Mouse (Mus musculus): ENCODE measurements at regions not wholly inside any gene's neighbourhood (a gene's known extent, or its start where the extent isn't known, plus 50 kb on each side); places are given as distances from the start of the nearest gene placed in this dataset.

DNA sequence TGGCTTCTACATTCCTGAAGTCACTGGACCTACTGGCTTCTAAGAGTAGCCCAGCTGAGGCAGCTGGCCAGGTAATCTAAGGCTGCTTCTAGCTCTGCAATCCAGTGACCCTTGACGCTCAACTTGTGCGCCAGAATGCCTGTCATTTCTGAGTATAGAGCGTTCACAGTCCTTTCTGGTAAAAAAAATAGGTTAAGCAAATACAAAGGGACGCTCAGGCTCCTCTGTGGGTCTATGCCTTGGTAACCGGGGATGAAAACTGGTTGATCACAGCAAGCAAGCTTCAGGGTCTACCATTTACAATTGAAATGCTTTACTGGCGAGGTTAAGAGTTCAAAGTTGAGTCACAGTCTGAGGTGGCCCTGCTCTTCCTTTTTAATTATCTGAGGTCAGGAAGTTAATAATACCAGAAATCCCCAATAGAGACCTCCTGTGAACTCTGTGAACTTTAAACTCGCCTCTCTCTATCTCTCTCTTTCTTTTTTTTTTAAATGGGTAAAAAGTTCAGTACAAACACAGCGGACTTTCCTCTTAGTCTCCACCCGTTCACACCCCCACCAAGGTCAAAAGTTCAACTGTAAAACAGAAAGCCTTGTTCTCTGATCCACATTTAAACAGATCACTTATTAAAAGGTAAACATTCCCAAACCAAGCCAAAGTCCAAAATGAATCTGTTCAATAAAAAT lies 148.6 kb downstream of the Nrip1 start:
- Histone ChIP-seq H3K27me3 (ENCODE audit: control insufficient read depth, insufficient read depth, low read length) (no peaks in the 10 kb centered on the region), H3K36me3 (ENCODE audit: control insufficient read depth, insufficient read depth, low read length) (peaks cover 2% of the 10 kb centered on the region), H3K9ac (ENCODE audit: low read depth, low read length) (no peak overlapping the region), H3K4me1 (ENCODE audit: control insufficient read depth, insufficient read depth, low read length) (peaks cover 9% of the 10 kb centered on the region), H3K79me2 (replicated peaks; ENCODE audit: control insufficient read depth, insufficient read depth, low read length) (no peaks in the 10 kb centered on the region), H3K4me3 (no peak overlapping the region), H3K27ac (no peak overlapping the region)
- WGBS, result 48% methylated on average over 9 of the region's 9 CpGs
- TF ChIP-seq EP300 (IDR thresholded peaks at IDR 0.05; ENCODE audit: insufficient read depth, low read depth, low read length), result no peak
- TF ChIP-seq POLR2A (IDR thresholded peaks at IDR 0.05; ENCODE audit: insufficient read depth, low read depth, low read length), result no peak
- no peak for TF ChIP-seq CTCF (IDR thresholded peaks at IDR 0.05)
- intact Hi-C loops (cut with DNase I), result loop anchor here (5.0 kb wide), 1 partner anchor 57 kb away; no protein-coding TSS in a partner anchor
- no peak for DNase-seq

GRCm38 (mm10) chr16:76223716-76224115 lies 149.9 kb downstream of the Nrip1 start:
- DNase-seq, result no peak
- Histone ChIP-seq H3K9ac (ENCODE audit: low read depth, low read length) (no peak overlapping the region), H3K27ac (no peak overlapping the region), H3K36me3 (ENCODE audit: control insufficient read depth, insufficient read depth, low read length) (peaks cover 2% of the 10 kb centered on the region), H3K27me3 (ENCODE audit: control insufficient read depth, insufficient read depth, low read length) (no peaks in the 10 kb centered on the region), H3K4me3 (no peak overlapping the region), H3K4me1 (ENCODE audit: control insufficient read depth, insufficient read depth, low read length) (peaks cover 9% of the 10 kb centered on the region), H3K79me2 (replicated peaks; ENCODE audit: control insufficient read depth, insufficient read depth, low read length) (no peaks in the 10 kb centered on the region)
- TF ChIP-seq EP300 (IDR thresholded peaks at IDR 0.05; ENCODE audit: insufficient read depth, low read depth, low read length) (no peak), CTCF (IDR thresholded peaks at IDR 0.05) (no peak), POLR2A (IDR thresholded peaks at IDR 0.05; ENCODE audit: insufficient read depth, low read depth, low read length) (no peak)
- intact Hi-C loops (cut with DNase I), result no loop called here
- 72% methylated on average over 4 of the region's 4 CpGs for WGBS

- no peak for TF ChIP-seq POLR2A (IDR thresholded peaks at IDR 0.05; ENCODE audit: insufficient read depth, low read depth, low read length)
- no peak for TF ChIP-seq CTCF (IDR thresholded peaks at IDR 0.05)
- TF ChIP-seq EP300 (IDR thresholded peaks at IDR 0.05; ENCODE audit: insufficient read depth, low read depth, low read length), result no peak
- Histone ChIP-seq H3K27ac (no peak overlapping the region), H3K79me2 (replicated peaks; ENCODE audit: control insufficient read depth, insufficient read depth, low read length) (no peaks in the 10 kb centered on the region), H3K9ac (ENCODE audit: low read depth, low read length) (no peak overlapping the region), H3K36me3 (ENCODE audit: control insufficient read depth, insufficient read depth, low read length) (peaks cover 2% of the 10 kb centered on the region), H3K4me3 (no peak overlapping the region), H3K4me1 (ENCODE audit: control insufficient read depth, insufficient read depth, low read length) (peaks cover 7% of the 10 kb centered on the region), H3K27me3 (ENCODE audit: control insufficient read depth, insufficient read depth, low read length) (no peaks in the 10 kb centered on the region)
- intact Hi-C loops (cut with DNase I), result no loop called here
- DNase-seq, result no peak
- WGBS, result 86% methylated on average over 5 of the region's 5 CpGs
These were observed 150.7 kb downstream of the Nrip1 start for GRCm38 (mm10) chr16:76222960-76223359.

- Histone ChIP-seq H3K36me3 (ENCODE audit: control insufficient read depth, insufficient read depth, low read length) (no peaks in the 10 kb centered on the region), H3K27ac (no peak overlapping the region), H3K79me2 (replicated peaks; ENCODE audit: control insufficient read depth, insufficient read depth, low read length) (no peaks in the 10 kb centered on the region), H3K27me3 (ENCODE audit: control insufficient read depth, insufficient read depth, low read length) (no peaks in the 10 kb centered on the region), H3K4me3 (no peak overlapping the region), H3K4me1 (ENCODE audit: control insufficient read depth, insufficient read depth, low read length) (peaks cover 4% of the 10 kb centered on the region; the same call in 1 of the 2 replicates), H3K9ac (ENCODE audit: low read depth, low read length) (no peak overlapping the region)
- WGBS, result 81% methylated on average over 3 of the region's 3 CpGs
- DNase-seq, result no peak
- intact Hi-C loops (cut with DNase I), result no loop called here
- no peak for TF ChIP-seq CTCF (IDR thresholded peaks at IDR 0.05)
- TF ChIP-seq POLR2A (IDR thresholded peaks at IDR 0.05; ENCODE audit: insufficient read depth, low read depth, low read length), result no peak
- TF ChIP-seq EP300 (IDR thresholded peaks at IDR 0.05; ENCODE audit: insufficient read depth, low read depth, low read length), result no peak
These were observed 153.2 kb downstream of the Nrip1 start for GRCm38 (mm10) chr16:76220466-76220865.

DNA sequence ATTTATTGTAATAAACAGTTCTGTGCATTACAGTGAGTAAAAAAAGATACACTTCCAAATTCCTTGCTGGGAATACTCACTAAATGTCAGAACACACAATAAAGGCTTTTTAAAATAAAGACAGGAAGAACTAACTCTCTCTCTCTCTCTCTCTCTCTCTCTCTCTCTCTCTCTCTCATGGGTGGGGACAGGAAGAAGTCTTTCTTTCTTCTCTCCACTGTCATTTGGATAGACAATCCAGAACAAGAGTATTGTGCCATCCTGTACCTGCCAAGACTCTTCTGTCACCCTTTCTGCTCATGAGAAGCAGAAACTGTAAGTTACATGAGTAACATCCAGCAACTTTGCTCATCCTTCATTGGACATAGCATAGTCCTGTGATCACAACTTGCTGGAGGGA lies 154.4 kb downstream of the Nrip1 start:
- peaks cover 2% of the 10 kb centered on the region; the same call in 1 of the 2 replicates for H3K4me1 ChIP-seq (ENCODE audit: control insufficient read depth, insufficient read depth, low read length)
- no peak overlapping the region for H3K27ac ChIP-seq
- H3K27me3 ChIP-seq (ENCODE audit: control insufficient read depth, insufficient read depth, low read length), result no peaks in the 10 kb centered on the region
- no peak overlapping the region for H3K9ac ChIP-seq (ENCODE audit: low read depth, low read length)
- no peak for DNase-seq
- no peaks in the 10 kb centered on the region for H3K79me2 ChIP-seq (replicated peaks; ENCODE audit: control insufficient read depth, insufficient read depth, low read length)
- no peaks in the 10 kb centered on the region for H3K36me3 ChIP-seq (ENCODE audit: control insufficient read depth, insufficient read depth, low read length)
- TF ChIP-seq POLR2A (IDR thresholded peaks at IDR 0.05; ENCODE audit: insufficient read depth, low read depth, low read length) (no peak), CTCF (IDR thresholded peaks at IDR 0.05) (no peak), EP300 (IDR thresholded peaks at IDR 0.05; ENCODE audit: insufficient read depth, low read depth, low read length) (no peak)
- intact Hi-C loops (cut with DNase I), result no loop called here
- no peak overlapping the region for H3K4me3 ChIP-seq

DNA sequence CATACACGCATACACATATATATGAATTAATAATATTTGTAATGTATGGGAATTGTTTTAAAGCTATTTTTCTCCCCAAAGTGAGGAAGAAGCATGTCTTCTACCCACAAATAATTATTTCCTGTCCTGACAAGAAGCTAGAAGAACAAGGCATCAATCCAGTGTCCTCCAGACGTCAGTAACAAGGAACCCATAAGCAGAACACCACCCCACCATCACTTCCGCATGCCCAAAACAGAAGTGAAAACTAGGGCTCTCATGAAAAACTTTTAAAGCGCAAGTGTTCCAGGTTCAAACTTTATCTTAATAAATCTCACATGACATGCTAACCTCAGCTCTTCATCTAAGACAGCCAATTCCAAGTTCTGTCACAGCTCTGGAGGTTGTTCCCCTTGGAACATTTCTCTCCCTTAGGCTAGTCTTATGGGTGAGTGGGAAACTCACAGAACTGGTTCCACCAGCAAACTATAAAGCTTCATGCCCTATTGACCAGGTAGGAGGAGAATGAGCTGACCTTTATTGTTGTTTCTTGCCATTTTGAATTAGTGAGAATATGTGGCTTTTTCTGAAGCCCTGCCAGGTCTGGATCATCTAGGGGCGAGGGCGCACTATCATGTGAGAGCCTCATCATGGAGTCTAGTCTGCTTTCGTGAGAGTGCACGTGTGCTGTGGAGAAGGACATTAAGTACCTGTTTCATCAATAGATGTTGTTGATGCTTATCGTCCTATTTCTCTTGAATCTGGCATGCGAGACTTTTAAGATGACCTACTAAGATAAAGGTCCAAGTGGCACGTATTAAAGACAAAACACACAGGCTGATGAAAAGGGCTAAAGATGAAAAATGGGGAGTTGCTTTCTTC lies 155.1 kb downstream of the Nrip1 start:
- Histone ChIP-seq H3K27ac (no peak overlapping the region), H3K27me3 (ENCODE audit: control insufficient read depth, insufficient read depth, low read length) (no peaks in the 10 kb centered on the region), H3K79me2 (replicated peaks; ENCODE audit: control insufficient read depth, insufficient read depth, low read length) (no peaks in the 10 kb centered on the region), H3K4me1 (ENCODE audit: control insufficient read depth, insufficient read depth, low read length) (peaks cover 2% of the 10 kb centered on the region; the same call in 1 of the 2 replicates), H3K4me3 (no peak overlapping the region), H3K9ac (ENCODE audit: low read depth, low read length) (no peak overlapping the region), H3K36me3 (ENCODE audit: control insufficient read depth, insufficient read depth, low read length) (no peaks in the 10 kb centered on the region)
- no peak for DNase-seq
- TF ChIP-seq EP300 (IDR thresholded peaks at IDR 0.05; ENCODE audit: insufficient read depth, low read depth, low read length), result no peak
- no peak for TF ChIP-seq CTCF (IDR thresholded peaks at IDR 0.05)
- no peak for TF ChIP-seq POLR2A (IDR thresholded peaks at IDR 0.05; ENCODE audit: insufficient read depth, low read depth, low read length)
- intact Hi-C loops (cut with DNase I), result no loop called here
- 87% methylated on average over 11 of the region's 11 CpGs for WGBS

All from heart, adult 2 months (tissue).